Mouse (Mus musculus) forebrain, embryonic 14.5 days (tissue): ENCODE data around the gene Ccdc117. TPM values are rescaled to one million over a fixed set of nuclear protein-coding genes. Genes with fewer than 3 reads are reported as not detected.
"Not testable (repeated sequence)": the region's sequence is repeated elsewhere in the genome, so short reads cannot be mapped to it uniquely, and the experiment has no call there.

Experiments
- ATAC-seq: fragments of 200-750 bp; cut with Nextera tagmentation; 2 replicates; pipeline ENCODE4 v1.8.0; 2017; ENCODE audit warnings: mild to moderate bottlenecking, moderate library complexity
- DNase-seq: peaks from one replicate; pipeline ENCODE4 v3.0.0-alpha.2; 2015; ENCODE audit warnings: low spot score
- H3K27ac ChIP-seq: fragments of 300-500 bp; sonication (generic); 2 replicates; pipeline ENCODE4 v1.5.1; 2014; ENCODE audit warnings: low read depth, mild to moderate bottlenecking, control low read depth, low read length, moderate library complexity
- H3K27me3 ChIP-seq: fragments of 300-500 bp; sonication (generic); replicated peaks from 2 replicates; pipeline ENCODE4 v1.6.1; 2014; ENCODE audit warnings: low read length, control low read depth, mixed read lengths; ENCODE audit not compliant: control insufficient read depth, insufficient read depth
- H3K36me3 ChIP-seq: fragments of 300-500 bp; sonication (generic); 2 replicates; pipeline ENCODE4 v1.6.1; 2014; ENCODE audit warnings: low read length, control low read depth; ENCODE audit not compliant: control insufficient read depth, insufficient read depth
- H3K4me1 ChIP-seq: fragments of 300-500 bp; sonication (generic); 2 replicates; pipeline ENCODE4 v1.6.1; 2014; ENCODE audit warnings: antibody characterized with exemption, low read length, control low read depth; ENCODE audit not compliant: control insufficient read depth, insufficient read depth
- H3K4me2 ChIP-seq: fragments of 300-500 bp; sonication (generic); 2 replicates; pipeline ENCODE4 v1.6.1; 2014; ENCODE audit warnings: mild to moderate bottlenecking, control low read depth, low read length
- H3K4me3 ChIP-seq: fragments of 300-500 bp; sonication (generic); 2 replicates; pipeline ENCODE4 v1.5.1; 2014; ENCODE audit warnings: low read depth, low read length, control low read depth
- H3K9ac ChIP-seq: fragments of 300-500 bp; sonication (generic); 2 replicates; pipeline ENCODE4 v1.6.1; 2014; ENCODE audit warnings: mild to moderate bottlenecking, low read length, control low read depth, moderate library complexity
- H3K9me3 ChIP-seq: fragments of 300-500 bp; sonication (generic); replicated peaks from 2 replicates; pipeline ENCODE4 v1.6.1; 2016; ENCODE audit warnings: low read length, control low read depth, mixed read lengths; ENCODE audit not compliant: control insufficient read depth
- WGBS: fragments of 180-500 bp; shearing (Covaris S2); extraction: QIAGEN DNeasy Blood & Tissue Kit; methylation state at CpG from one replicate; pipeline ENCODE4 v1.1.7; 2014; 5-methylcytosine and 5-hydroxymethylcytosine counted together
- polyA plus RNA-seq: library from polyadenylated mRNA; unstranded; fragments of >200 nt; fragmentation: Nextera tagmentation; extraction: Ambion mirVana; gene quantifications from 2 replicates; pipeline ENCODE4 v1.2.1, GENCODE M21; 2014

The Ccdc117 gene
- polyA plus RNA-seq, 1 experiment from 2014 or later: 13.1 TPM

- H3K9me3 ChIP-seq: no peaks in the 10 kb centered on the region
- DNase-seq (no peak), ATAC-seq (no peak)
- no peak overlapping the region for H3K4me2 ChIP-seq
- H3K4me1 ChIP-seq: peaks cover 1% of the 10 kb centered on the region
- H3K27me3 ChIP-seq: no peaks in the 10 kb centered on the region
- no peak overlapping the region for H3K27ac ChIP-seq
- WGBS: 91% methylated on average over 6 of the region's 6 CpGs
- H3K36me3 ChIP-seq: peaks cover under 1% of the 10 kb centered on the region; the same call in 1 of the 2 replicates
- H3K4me3 ChIP-seq: no peak overlapping the region
- H3K9ac ChIP-seq: no peak overlapping the region
Measured at GRCm38 (mm10) chr11:5517346-5517745, 24.6 kb downstream of the Ccdc117 start.

- Histone ChIP-seq H3K4me3 (no peak overlapping the region), H3K9me3 (no peaks in the 10 kb centered on the region), H3K9ac (no peak overlapping the region), H3K36me3 (no peaks in the 10 kb centered on the region), H3K4me1 (no peaks in the 10 kb centered on the region), H3K4me2 (no peak overlapping the region), H3K27me3 (no peaks in the 10 kb centered on the region), H3K27ac (no peak overlapping the region)
- WGBS: 91% methylated on average over 14 of the region's 14 CpGs
- DNase-seq (no peak), ATAC-seq (no peak)
Measured at GRCm38 (mm10) chr11:5516617-5517016, 25.4 kb downstream of the Ccdc117 start.

- H3K4me1 ChIP-seq: no peaks in the 10 kb centered on the region
- no peaks in the 10 kb centered on the region for H3K27me3 ChIP-seq
- H3K9ac ChIP-seq: no peak overlapping the region
- H3K36me3 ChIP-seq: no peaks in the 10 kb centered on the region
- H3K4me2 ChIP-seq: no peak overlapping the region
- DNase-seq: no peak
- no peak overlapping the region for H3K4me3 ChIP-seq
- ATAC-seq: no peak
- 86% methylated on average over 7 of the region's 7 CpGs for WGBS
- no peak overlapping the region for H3K27ac ChIP-seq
- no peaks in the 10 kb centered on the region for H3K9me3 ChIP-seq
Measured at GRCm38 (mm10) chr11:5516151-5516550, 25.8 kb downstream of the Ccdc117 start.

- no peaks in the 10 kb centered on the region for H3K27me3 ChIP-seq
- H3K4me1 ChIP-seq: no peaks in the 10 kb centered on the region
- H3K9ac ChIP-seq: no peak overlapping the region
- no peak for DNase-seq
- H3K4me3 ChIP-seq: no peak overlapping the region
- H3K27ac ChIP-seq: no peak overlapping the region
- no peak for ATAC-seq
- H3K36me3 ChIP-seq: no peaks in the 10 kb centered on the region
- H3K4me2 ChIP-seq: no peak overlapping the region
- WGBS: 72% methylated on average over 6 of the region's 6 CpGs
- H3K9me3 ChIP-seq: no peaks in the 10 kb centered on the region
Measured at GRCm38 (mm10) chr11:5515655-5516054, 26.3 kb downstream of the Ccdc117 start.

- DNase-seq: no peak
- 84% methylated on average over 6 of the region's 6 CpGs for WGBS
Measured at GRCm38 (mm10) chr11:5515196-5515595, 26.8 kb downstream of the Ccdc117 start.

GRCm38 (mm10) chr11:5514091-5514490 lies 27.9 kb downstream of the Ccdc117 start:
- ATAC-seq: no peak
- H3K36me3 ChIP-seq: no peaks in the 10 kb centered on the region
- no peak overlapping the region for H3K4me2 ChIP-seq
- WGBS: 93% methylated on average over 4 of the region's 4 CpGs
- no peak for DNase-seq
- H3K9me3 ChIP-seq: no peaks in the 10 kb centered on the region
- no peaks in the 10 kb centered on the region for H3K4me1 ChIP-seq
- H3K9ac ChIP-seq: no peak overlapping the region
- H3K27ac ChIP-seq: no peak overlapping the region
- no peak overlapping the region for H3K4me3 ChIP-seq
- H3K27me3 ChIP-seq: no peaks in the 10 kb centered on the region

More at GRCm38 (mm10) chr11:5515196-5515595, 26.8 kb downstream of the Ccdc117 start:
- no peak overlapping the region for H3K4me2 ChIP-seq
- ATAC-seq: no peak
- no peak overlapping the region for H3K4me3 ChIP-seq
- no peaks in the 10 kb centered on the region for H3K27me3 ChIP-seq
- no peak overlapping the region for H3K9ac ChIP-seq
- H3K36me3 ChIP-seq: no peaks in the 10 kb centered on the region
- no peak overlapping the region for H3K27ac ChIP-seq
- H3K4me1 ChIP-seq: no peaks in the 10 kb centered on the region
- H3K9me3 ChIP-seq: no peaks in the 10 kb centered on the region

GRCm38 (mm10) chr11:5512961-5513360 lies 29.0 kb downstream of the Ccdc117 start:
- DNase-seq (no peak), ATAC-seq (no peak)
- Histone ChIP-seq H3K27ac (no peak overlapping the region), H3K27me3 (no peaks in the 10 kb centered on the region), H3K4me3 (no peak overlapping the region), H3K4me2 (no peak overlapping the region), H3K9ac (no peak overlapping the region), H3K36me3 (no peaks in the 10 kb centered on the region), H3K4me1 (no peaks in the 10 kb centered on the region), H3K9me3 (no peaks in the 10 kb centered on the region)
- WGBS: 86% methylated on average over 8 of the region's 8 CpGs

- no peak overlapping the region for H3K9ac ChIP-seq
- no peak for ATAC-seq
- DNase-seq: no peak
- no peak overlapping the region for H3K4me2 ChIP-seq
- no peak overlapping the region for H3K27ac ChIP-seq
- H3K4me1 ChIP-seq: no peaks in the 10 kb centered on the region
- WGBS: 74% methylated on average over 12 of the region's 12 CpGs
- no peaks in the 10 kb centered on the region for H3K36me3 ChIP-seq
- no peaks in the 10 kb centered on the region for H3K27me3 ChIP-seq
- no peak overlapping the region for H3K4me3 ChIP-seq
- H3K9me3 ChIP-seq: no peaks in the 10 kb centered on the region
Measured at GRCm38 (mm10) chr11:5512099-5512725, 29.8 kb downstream of the Ccdc117 start.

- not testable (repeated sequence) for H3K27me3 ChIP-seq, ATAC-seq, H3K9ac ChIP-seq, DNase-seq, H3K27ac ChIP-seq, H3K4me3 ChIP-seq, H3K36me3 ChIP-seq, H3K4me2 ChIP-seq, H3K4me1 ChIP-seq, H3K9me3 ChIP-seq
- no CpG with 5 or more reads among the region's 2 CpGs for WGBS
Measured at GRCm38 (mm10) chr11:5510686-5511085, 31.3 kb downstream of the Ccdc117 start.
